Mouse (Mus musculus) MEL (cell line): ENCODE measurements around the gene Tfap4. TPM values are rescaled to one million over a fixed set of nuclear protein-coding genes. Genes with fewer than 3 reads are reported as not detected.
A peak's percentile ranks its signal among the peaks of the same experiment; 100 is the strongest.

ENCODE experiments used
- DNase-seq: peaks from one replicate; pipeline ENCODE4 v3.0.0; 2011; ENCODE audit warnings: low read depth, low spot score
- H3K27ac ChIP-seq: 2 replicates; pipeline ENCODE4 v1.5.1; 2012; ENCODE audit warnings: low read depth, mild to moderate bottlenecking, control low read depth, low read length, moderate library complexity; ENCODE audit not compliant: control insufficient read depth
- H3K27me3 ChIP-seq, 2 experiments: fragments of 150-350 bp in 1 of 2; sonication (generic) in 1 of 2; 2 replicates each; pipeline ENCODE4 v1.6.1; 2012; ENCODE audit warnings: low read length in 2 of 2, mild to moderate bottlenecking in 2 of 2, improper control_type of control experiment in 1 of 2, moderate library complexity in 1 of 2; ENCODE audit not compliant: insufficient read depth in 2 of 2, control insufficient read depth in 1 of 2
- H3K36me3 ChIP-seq, 2 experiments: 2 replicates each; pipeline ENCODE4 v1.6.1; 2012 to 2014; ENCODE audit warnings: low read length in 2 of 2, improper control_type of control experiment in 1 of 2, inconsistent platforms in 1 of 2, mild to moderate bottlenecking in 1 of 2; ENCODE audit not compliant: insufficient read depth in 2 of 2, control insufficient read depth in 1 of 2
- H3K4me1 ChIP-seq, 2 experiments: fragments of 150-350 bp in 1 of 2; sonication (generic) in 1 of 2; 2 replicates each; pipeline ENCODE4 v1.6.1; 2012; ENCODE audit warnings: low read length in 2 of 2, improper control_type of control experiment in 1 of 2, mild to moderate bottlenecking in 1 of 2; ENCODE audit not compliant: insufficient read depth in 2 of 2, control insufficient read depth in 1 of 2
- H3K4me3 ChIP-seq, 2 experiments: fragments of 150-350 bp in 1 of 2; sonication (generic) in 1 of 2; 2 replicates each; pipeline ENCODE4 v1.5.1; 2012; ENCODE audit warnings: low read depth in 2 of 2, low read length in 2 of 2, mild to moderate bottlenecking in 2 of 2, moderate library complexity in 2 of 2, control low read depth in 1 of 2, improper control_type of control experiment in 1 of 2; ENCODE audit not compliant: control insufficient read depth in 1 of 2, insufficient read depth in 1 of 2
- H3K79me2 ChIP-seq: 2 replicates; pipeline ENCODE4 v1.6.1; 2012; ENCODE audit warnings: mild to moderate bottlenecking, low read length, moderate library complexity; ENCODE audit not compliant: control insufficient read depth, poor library complexity, insufficient read depth
- H3K9ac ChIP-seq: 2 replicates; pipeline ENCODE4 v1.6.1; 2012; ENCODE audit warnings: low read depth, mild to moderate bottlenecking, control low read depth, low read length, moderate library complexity; ENCODE audit not compliant: control insufficient read depth, poor library complexity, severe bottlenecking
- H3K9me3 ChIP-seq: fragments of 150-350 bp; sonication (generic); replicated peaks from 2 replicates; pipeline ENCODE4 v1.6.1; 2012; ENCODE audit warnings: mild to moderate bottlenecking, low read length, improper control_type of control experiment, moderate library complexity; ENCODE audit not compliant: insufficient read depth
- E2F4 ChIP-seq: IDR thresholded peaks from 2 replicates; pipeline ENCODE4 v1.6.1; 2011; ENCODE audit warnings: low read depth, low read length, improper control_type of control experiment, borderline replicate concordance
- EP300 ChIP-seq, 2 experiments: IDR thresholded peaks; 2 replicates each; pipeline ENCODE4 v1.6.1; 2011; ENCODE audit warnings: improper control_type of control experiment in 2 of 2, low read length in 2 of 2, low read depth in 1 of 2, mild to moderate bottlenecking in 1 of 2
- KAT2A ChIP-seq: conservative IDR thresholded peaks from 2 replicates; pipeline ENCODE4 v1.6.1; 2012; ENCODE audit warnings: low read depth, low read length, improper control_type of control experiment, inconsistent platforms
- MAFK ChIP-seq: IDR thresholded peaks from 2 replicates; pipeline ENCODE4 v1.6.1; 2011; ENCODE audit warnings: low read depth, mild to moderate bottlenecking, low read length, improper control_type of control experiment, borderline replicate concordance
- MAZ ChIP-seq: IDR thresholded peaks from 2 replicates; pipeline ENCODE4 v1.6.1; 2012; ENCODE audit warnings: low read depth, mild to moderate bottlenecking, inconsistent platforms, low read length, improper control_type of control experiment
- MYC ChIP-seq: IDR thresholded peaks from 2 replicates; pipeline ENCODE4 v1.6.1; 2011; ENCODE audit warnings: low read depth, mild to moderate bottlenecking, low read length, improper control_type of control experiment, moderate library complexity
- NELFE ChIP-seq: IDR thresholded peaks from 2 replicates; pipeline ENCODE4 v1.6.1; 2011; ENCODE audit warnings: low read depth, low read length, improper control_type of control experiment
- NRF1 ChIP-seq: IDR thresholded peaks from 2 replicates; pipeline ENCODE4 v1.6.1; 2014; ENCODE audit warnings: low read depth, mild to moderate bottlenecking, inconsistent platforms, low read length, improper control_type of control experiment, moderate library complexity; ENCODE audit not compliant: poor library complexity, insufficient read depth, severe bottlenecking
- POLR2A ChIP-seq, 2 experiments: IDR thresholded peaks; 2 replicates each; pipeline ENCODE4 v1.6.1; 2011 to 2012; ENCODE audit warnings: low read length in 2 of 2, mild to moderate bottlenecking in 2 of 2, control low read depth in 1 of 2, improper control_type of control experiment in 1 of 2, low read depth in 1 of 2, moderate library complexity in 1 of 2; ENCODE audit not compliant: control insufficient read depth in 1 of 2, insufficient read depth in 1 of 2, poor library complexity in 1 of 2
- POLR2AphosphoS2 ChIP-seq: IDR thresholded peaks from 2 replicates; pipeline ENCODE4 v1.6.1; 2011; ENCODE audit warnings: low read length, improper control_type of control experiment
- RCOR1 ChIP-seq: IDR thresholded peaks from 2 replicates; pipeline ENCODE4 v1.6.1; 2012; ENCODE audit warnings: low read depth, mild to moderate bottlenecking, inconsistent platforms, low read length, improper control_type of control experiment
- TBP ChIP-seq: IDR thresholded peaks from 2 replicates; pipeline ENCODE4 v1.8.0; 2011; ENCODE audit warnings: low read depth, low read length, improper control_type of control experiment
- USF1 ChIP-seq: IDR thresholded peaks from 2 replicates; pipeline ENCODE4 v1.6.1; 2014; ENCODE audit warnings: low read depth, mild to moderate bottlenecking, inconsistent platforms, low read length, improper control_type of control experiment, moderate library complexity
- USF2 ChIP-seq, 2 experiments: IDR thresholded peaks; 2 replicates each; pipeline ENCODE4 v1.6.1; 2011 to 2012; ENCODE audit warnings: improper control_type of control experiment in 2 of 2, low read length in 2 of 2, borderline replicate concordance in 1 of 2, inconsistent platforms in 1 of 2, low read depth in 1 of 2, mild to moderate bottlenecking in 1 of 2; ENCODE audit not compliant: insufficient read depth in 1 of 2
- ZC3H11A ChIP-seq: IDR thresholded peaks from 2 replicates; pipeline ENCODE4 v1.6.1; 2012; ENCODE audit warnings: low read depth, mild to moderate bottlenecking, inconsistent platforms, low read length, improper control_type of control experiment
- ZKSCAN1 ChIP-seq: IDR thresholded peaks from 2 replicates; pipeline ENCODE4 v1.6.1; 2012; ENCODE audit warnings: low read depth, mild to moderate bottlenecking, inconsistent platforms, low read length, improper control_type of control experiment, moderate library complexity
- ZMIZ1 ChIP-seq: IDR thresholded peaks from 2 replicates; pipeline ENCODE4 v1.6.1; 2012; ENCODE audit warnings: low read depth, mild to moderate bottlenecking, inconsistent platforms, low read length, improper control_type of control experiment, moderate library complexity
- polyA plus RNA-seq, 2 experiments: library from polyadenylated mRNA; stranded (reverse) in 1 of 2; unstranded in 1 of 2; fragments of >175 nt in 1 of 2; fragments of >200 nt in 1 of 2; gene quantifications; 2 replicates each; pipeline versions ENCODE4 v1.2.1 to v1.2.4; 2012; ENCODE audit warnings: low replicate concordance in 2 of 2, low read depth in 1 of 2; ENCODE audit not compliant: insufficient read length in 2 of 2, insufficient read depth in 1 of 2, missing spikeins in 1 of 2
- total RNA-seq: library from RNA; depleted of rRNA; stranded (reverse); fragments of 300-350 nt; gene quantifications from 2 replicates; pipeline ENCODE4 v1.2.3, GENCODE M21; 2012

The Tfap4 gene
- total and polyA plus RNA-seq, 3 experiments: 26.2 to 217 (median 40.3) TPM

DNA sequence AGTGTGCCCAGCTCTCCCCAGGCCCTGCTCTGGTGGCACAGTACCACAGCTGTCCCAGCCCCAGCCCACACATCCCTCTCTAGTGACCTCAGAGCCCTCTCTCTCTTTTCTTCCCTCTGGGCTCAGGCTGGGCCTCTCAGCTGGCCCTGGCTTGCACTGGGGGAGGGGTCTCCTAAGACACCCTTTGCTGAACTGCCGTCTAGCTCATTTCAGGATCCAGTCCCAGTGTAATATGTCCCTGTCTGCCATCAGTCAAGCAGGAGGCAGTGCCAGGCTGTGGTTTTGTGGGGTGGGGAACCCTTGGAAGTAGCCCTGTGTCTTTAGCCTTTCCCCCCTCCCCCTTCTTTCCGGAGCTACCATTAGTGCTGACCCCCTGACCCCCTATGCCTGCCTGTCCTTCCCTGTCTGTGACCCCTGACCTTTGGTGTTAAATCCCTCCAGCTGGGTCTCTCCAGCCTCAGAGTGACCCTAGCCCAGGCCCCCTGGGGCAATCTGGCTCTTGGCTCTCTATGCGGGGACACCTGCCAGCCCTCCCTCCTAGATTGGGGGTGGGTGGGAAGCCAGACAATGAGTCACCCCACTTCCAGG lies 36.6 kb upstream of the Tfap4 start:
- Histone ChIP-seq H3K27me3 (0 out of 4 replicates have a peak, but pooled peaks cover 0 to 3% of the 10 kb centered on the region in 2 experiments), H3K4me1 (no peaks in the 10 kb centered on the region; a peak in 1 of 4 replicates), H3K4me3 (no peak overlapping the region), H3K36me3 (no peaks in the 10 kb centered on the region), H3K79me2 (no peaks in the 10 kb centered on the region), H3K9me3 (no peaks in the 10 kb centered on the region), H3K9ac (no peak overlapping the region), H3K27ac (no peak overlapping the region)
- DNase-seq: no peak
- no peak for TF ChIP-seq EP300 (IDR thresholded peaks at IDR 0.05; ENCODE audit: low read depth in 1 of 2, low read length in 2 of 2)
- no peak for TF ChIP-seq RCOR1
- TF ChIP-seq POLR2AphosphoS2: no peak
- TF ChIP-seq E2F4: no peak
- no peak for TF ChIP-seq ZKSCAN1
- TF ChIP-seq TBP: no peak
- TF ChIP-seq ZC3H11A: no peak
- TF ChIP-seq ZMIZ1: no peak
- TF ChIP-seq NRF1: no peak

DNA sequence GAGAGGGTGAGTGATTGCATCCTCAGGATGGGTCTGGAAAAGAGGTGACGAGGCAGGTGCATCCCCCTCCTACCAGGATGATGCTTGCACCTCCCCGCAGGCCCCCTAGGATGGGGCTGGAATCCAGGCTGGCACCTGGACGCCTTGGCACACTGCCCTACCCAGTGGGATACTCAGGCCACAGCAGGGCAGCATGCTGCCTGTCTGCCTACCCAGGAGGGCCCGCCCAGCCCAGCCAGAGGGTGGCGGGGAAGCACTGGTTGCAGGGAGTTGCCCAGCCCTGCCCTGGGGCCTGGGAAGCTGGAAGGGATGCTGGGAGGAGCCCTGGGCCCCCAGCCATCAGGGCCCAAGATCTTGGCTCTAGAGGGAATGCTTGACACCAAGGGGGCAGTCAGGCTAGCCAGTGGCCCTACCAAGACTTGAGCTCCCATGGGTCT lies 35.9 kb upstream of the Tfap4 start:
- Histone ChIP-seq H3K4me3 (no peak overlapping the region; a peak in 1 of 4 replicates), H3K36me3 (no peaks in the 10 kb centered on the region), H3K27ac (no peak overlapping the region), H3K9me3 (no peaks in the 10 kb centered on the region), H3K4me1 (no peaks in the 10 kb centered on the region; a peak in 1 of 4 replicates), H3K27me3 (0 out of 4 replicates have a peak, but pooled peaks cover 0 to 3% of the 10 kb centered on the region in 2 experiments), H3K79me2 (no peaks in the 10 kb centered on the region), H3K9ac (no peak overlapping the region)
- DNase-seq: no peak
- TF ChIP-seq MYC (no peak), MAFK (no peak), USF2 (IDR thresholded peaks at IDR 0.05; ENCODE audit: borderline replicate concordance in 1 of 2, insufficient read depth in 1 of 2, low read depth in 1 of 2, low read length in 2 of 2) (no peak)

- no peaks in the 10 kb centered on the region for H3K79me2 ChIP-seq
- H3K27me3 ChIP-seq: 0 out of 4 replicates have a peak, but pooled peaks cover 0 to 3% of the 10 kb centered on the region in 2 experiments
- H3K9ac ChIP-seq: peak overlapping the region; percentile 61
- peak overlapping the region; percentile 46 to 51 for H3K4me3 ChIP-seq
- DNase-seq: no peak
- no peak overlapping the region for H3K27ac ChIP-seq
- 0 out of 2 replicates have a peak, but pooled peaks have one; percentile 43 for TF ChIP-seq MAZ
- TF ChIP-seq POLR2A (IDR thresholded peaks at IDR 0.05; ENCODE audit: control insufficient read depth in 1 of 2, insufficient read depth in 1 of 2, low read depth in 1 of 2, low read length in 2 of 2, poor library complexity in 1 of 2): 0 out of 4 replicates have a peak, but pooled peaks of 1 of the 2 experiments have one; percentile 3
- TF ChIP-seq MYC: no peak
- no peak for TF ChIP-seq USF1
- TF ChIP-seq KAT2A: no peak
- TF ChIP-seq NELFE: no peak
- no peak for TF ChIP-seq USF2 (IDR thresholded peaks at IDR 0.05; ENCODE audit: borderline replicate concordance in 1 of 2, insufficient read depth in 1 of 2, low read depth in 1 of 2, low read length in 2 of 2)
- no peak for TF ChIP-seq E2F4
- H3K4me1 ChIP-seq: no peaks in the 10 kb centered on the region; a peak in 1 of 4 replicates
- no peaks in the 10 kb centered on the region for H3K9me3 ChIP-seq
- no peaks in the 10 kb centered on the region for H3K36me3 ChIP-seq
These were observed 35.3 kb upstream of the Tfap4 start for GRCm38 (mm10) chr16:4594814-4595526.
